Mouse (Mus musculus) adrenal gland, postnatal 10 days (tissue): ENCODE measurements around the gene Emc10. TPM values are rescaled to one million over a fixed set of nuclear protein-coding genes. Genes with fewer than 3 reads are reported as not detected.

ENCODE experiments used
- DNase-seq: peaks from one replicate; pipeline ENCODE4 v3.0.0; 2021; ENCODE audit warnings: mixed read lengths
- total RNA-seq, 2 experiments: library from RNA; stranded (reverse); gene quantifications; 2 replicates each; pipeline ENCODE4 v1.2.3; 2021

The Emc10 gene
- total RNA-seq, 2 experiments from 2014 or later, result 88.8 to 91.1 TPM

DNA sequence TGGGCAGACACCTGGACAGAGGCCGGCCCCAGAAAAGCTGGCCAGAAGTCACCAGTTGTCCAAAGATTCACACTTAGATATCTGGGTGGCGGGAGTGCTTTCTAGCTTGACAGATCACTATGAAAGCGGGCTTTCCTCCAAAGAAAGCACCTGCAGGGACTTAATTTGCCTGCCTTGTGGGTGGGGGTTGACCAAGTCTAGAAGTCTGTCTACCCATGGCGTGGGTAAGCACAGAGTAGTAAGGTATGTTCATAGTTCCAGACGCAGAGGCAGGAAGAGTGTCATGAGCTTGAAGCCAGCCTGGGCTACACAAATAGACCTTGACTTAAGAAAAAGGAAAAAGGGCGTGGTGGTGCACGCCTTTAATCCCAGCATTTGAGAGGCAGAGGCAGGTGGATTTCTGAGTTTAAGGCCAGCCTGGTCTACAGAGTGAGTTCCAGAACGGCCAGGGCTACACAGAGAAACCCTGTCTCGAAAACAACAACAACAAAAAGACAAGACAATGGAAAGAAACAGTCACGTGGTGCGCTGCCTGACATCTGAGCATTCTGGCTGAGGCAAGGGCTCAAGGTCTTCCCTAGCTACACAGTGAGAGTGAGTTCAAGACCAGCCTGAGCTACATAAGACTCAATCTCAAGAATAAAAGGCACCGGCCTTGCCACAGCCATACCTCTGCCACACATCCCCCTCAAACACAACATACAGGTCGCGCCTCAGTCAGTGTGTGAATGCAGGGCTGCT, 30.3 kb upstream of the Emc10 start:
- no peak for DNase-seq

DNA sequence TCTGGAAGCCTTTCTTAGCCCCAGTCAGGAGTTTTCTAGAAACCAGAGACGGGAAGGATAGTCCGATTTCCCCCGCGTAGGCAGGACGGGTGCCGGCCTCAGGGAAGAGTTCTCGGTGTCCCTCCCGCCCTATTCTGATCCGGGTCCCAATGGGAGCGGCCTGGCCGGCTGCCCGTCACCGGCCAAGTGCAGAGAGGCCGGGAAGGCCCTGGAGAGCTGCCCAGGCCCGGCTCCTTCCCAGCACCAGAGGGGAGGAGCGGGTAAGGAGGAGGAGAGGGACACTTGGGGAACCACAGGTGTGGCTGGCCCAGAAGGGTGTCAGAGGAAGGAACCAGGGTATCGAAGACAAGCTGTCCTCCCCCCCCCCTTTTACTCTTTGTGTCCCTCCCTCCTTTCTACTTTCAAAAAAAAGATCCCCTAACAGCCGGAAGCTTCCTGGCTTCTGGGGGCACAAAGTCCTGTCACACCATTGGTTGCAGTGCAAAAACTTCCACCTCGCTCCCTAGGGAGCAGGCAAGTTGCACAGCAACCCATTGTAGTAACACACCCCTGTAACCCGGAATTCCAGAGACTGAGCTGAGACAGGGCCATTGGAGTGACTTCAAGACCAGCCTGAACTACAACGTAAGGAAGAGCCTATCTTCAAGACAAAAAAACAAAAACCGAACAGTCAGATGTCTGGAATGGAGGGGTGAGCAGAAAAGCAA, 28.9 kb upstream of the Emc10 start:
- peak; percentile 95 for DNase-seq

GRCm38 (mm10) chr7:44524502-44524901, 28.2 kb upstream of the Emc10 start, which contains the start of gene Mybpc2:
Gene Mybpc2, minus strand, starts transcription at chr7:44524656.
- no peak for DNase-seq

- no peak for DNase-seq
Observed at GRCm38 (mm10) chr7:44523056-44523455, 26.7 kb upstream of the Emc10 start.

GRCm38 (mm10) chr7:44521710-44522109, 25.4 kb upstream of the Emc10 start:
- DNase-seq, result peak; percentile 77

DNA sequence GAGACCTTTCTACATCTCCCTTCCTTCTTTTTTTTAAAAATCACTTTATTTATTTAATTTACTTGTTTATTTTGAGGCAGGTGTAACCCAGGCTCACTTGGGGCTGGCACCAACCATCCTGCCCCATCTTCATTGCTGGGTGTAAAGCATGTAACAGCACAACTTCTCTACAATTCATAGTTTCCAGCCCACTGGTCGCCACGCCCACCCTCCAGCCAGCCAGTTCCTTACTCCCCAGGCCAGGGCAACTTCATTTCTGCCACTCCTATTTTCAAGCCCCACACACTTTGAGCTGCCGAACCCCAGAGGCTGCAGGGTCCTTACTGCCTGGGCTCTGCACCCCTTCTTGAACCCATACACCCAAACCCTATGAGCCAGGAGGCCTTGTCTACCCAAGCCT, 24.7 kb upstream of the Emc10 start:
- DNase-seq, result no peak

DNA sequence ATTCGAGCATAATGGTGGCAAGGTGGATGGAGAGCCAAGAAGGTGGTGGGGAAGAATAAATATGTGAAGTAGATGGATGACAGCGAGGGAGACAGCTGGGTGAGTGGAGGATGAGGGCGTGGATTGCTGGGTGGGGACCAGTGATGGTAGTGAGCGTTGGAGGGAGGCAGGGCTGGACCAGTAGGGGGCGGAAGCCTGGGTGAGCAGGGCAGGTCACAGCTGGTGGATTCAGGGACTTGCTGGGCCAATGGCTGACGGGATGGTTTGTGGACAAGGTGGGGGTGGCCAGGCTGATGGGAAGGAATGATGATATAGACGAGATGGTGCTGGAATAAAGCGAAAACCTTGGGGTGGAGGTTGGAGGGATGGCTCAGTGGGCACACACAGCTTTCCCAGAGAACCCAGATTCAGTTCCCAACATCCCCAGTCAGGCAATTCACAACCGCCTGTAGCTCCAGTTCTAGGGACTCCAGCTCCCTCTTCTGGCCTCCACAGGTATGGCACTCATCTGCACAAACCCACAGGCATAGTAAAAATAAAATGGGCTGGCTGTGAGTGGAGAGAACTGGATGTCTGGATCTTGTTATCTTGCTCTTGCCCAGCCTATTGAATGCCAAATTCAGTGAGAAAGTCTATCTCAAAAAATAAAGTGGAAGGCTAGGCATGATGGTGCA, 23.0 kb upstream of the Emc10 start:
- DNase-seq, result no peak

DNA sequence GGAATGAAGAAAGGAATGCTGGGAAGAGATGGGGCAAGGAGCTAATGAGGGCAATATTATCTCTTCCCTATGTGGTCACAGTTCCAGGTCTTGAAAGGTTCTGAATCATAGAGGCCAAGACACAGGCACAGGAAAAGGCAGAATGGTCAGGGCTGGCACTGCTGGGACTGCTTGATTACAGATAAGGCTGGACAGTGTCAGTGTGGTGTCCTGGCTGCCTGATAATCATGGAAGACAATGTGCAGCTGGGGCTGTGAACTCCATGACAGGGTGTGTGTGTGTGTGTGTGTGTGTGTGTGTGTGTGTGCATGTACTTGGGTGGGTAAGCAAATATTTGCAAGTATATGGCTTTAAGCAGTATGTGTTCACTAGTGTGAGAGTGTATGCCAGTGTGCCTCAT, 11.2 kb upstream of the Emc10 start:
- no peak for DNase-seq

- peak; percentile 80 for DNase-seq
Observed at GRCm38 (mm10) chr7:44501563-44502115, 5.3 kb upstream of the Emc10 start.

GRCm38 (mm10) chr7:44500046-44500445, 3.7 kb upstream of the Emc10 start:
- DNase-seq, result no peak

DNA sequence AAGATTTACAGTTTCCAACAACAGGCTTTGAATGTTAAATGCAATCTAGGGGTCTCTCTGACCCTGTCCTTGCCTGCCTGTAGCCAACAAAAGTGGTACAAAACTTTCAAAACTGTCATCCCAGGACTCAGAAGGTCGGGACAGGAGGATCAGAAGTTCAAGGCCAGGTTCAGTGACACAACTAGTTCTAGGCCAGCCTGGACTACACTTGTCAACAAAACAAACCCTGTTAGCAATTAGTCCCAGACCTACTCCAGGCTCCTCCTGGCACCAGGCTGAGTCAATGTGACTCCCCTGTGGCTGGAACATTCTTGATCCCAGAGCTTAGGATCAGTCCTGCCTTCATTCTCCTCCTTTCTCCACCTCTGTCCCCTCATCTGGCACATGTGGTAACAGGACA, 2.6 kb upstream of the Emc10 start:
- DNase-seq, result no peak

DNA sequence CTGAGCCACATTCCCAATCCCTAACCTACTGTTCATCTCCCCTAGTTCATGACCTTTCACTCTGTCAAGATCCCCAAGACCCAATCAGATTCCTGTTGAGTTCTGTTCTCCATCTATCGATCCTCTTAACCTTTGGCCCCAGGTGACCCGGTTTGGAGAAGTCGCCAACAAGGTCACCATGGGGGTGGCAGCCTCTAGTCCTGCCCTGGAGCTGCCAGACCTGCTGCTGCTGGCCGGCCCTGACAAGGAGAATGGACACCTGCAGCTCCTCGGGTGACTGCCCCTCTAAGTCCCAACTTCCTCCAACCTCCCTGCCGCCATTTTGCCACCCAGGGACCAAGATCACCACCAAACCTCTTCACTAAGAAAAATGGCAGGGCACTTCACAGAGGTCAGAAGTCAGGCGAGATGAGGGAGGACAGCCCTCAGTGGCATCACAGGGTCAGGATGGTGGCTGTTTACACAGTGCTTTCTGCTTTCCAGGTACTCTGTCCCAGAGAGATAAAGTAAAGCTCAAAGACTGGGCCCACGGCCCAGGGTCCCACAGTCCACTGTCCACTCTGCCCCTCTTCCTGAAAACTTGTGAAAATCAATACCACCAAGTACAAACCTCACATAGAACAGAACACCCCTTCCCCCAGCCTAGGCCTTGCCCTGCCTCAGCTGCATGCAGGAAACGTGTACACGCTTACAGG, 1.2 kb upstream of the Emc10 start:
- DNase-seq, result no peak

DNA sequence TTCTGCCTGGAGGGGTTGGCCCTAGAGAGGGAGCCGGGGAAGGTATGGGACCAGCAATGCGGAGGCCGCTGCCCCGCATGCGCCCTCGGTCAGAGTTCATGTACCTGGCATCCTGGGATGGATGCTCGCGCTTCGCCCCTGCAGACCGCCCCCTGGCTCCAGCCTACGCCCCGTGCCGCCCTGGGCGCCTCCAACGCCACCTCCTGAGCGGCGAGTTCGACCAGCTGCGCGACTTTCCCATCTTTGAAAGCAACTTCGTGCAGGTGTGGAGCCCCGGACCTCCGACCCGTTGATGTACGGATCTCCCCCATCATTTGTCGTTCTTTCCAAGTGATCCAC, 411 bp upstream of the Emc10 start:
- no peak for DNase-seq

DNA sequence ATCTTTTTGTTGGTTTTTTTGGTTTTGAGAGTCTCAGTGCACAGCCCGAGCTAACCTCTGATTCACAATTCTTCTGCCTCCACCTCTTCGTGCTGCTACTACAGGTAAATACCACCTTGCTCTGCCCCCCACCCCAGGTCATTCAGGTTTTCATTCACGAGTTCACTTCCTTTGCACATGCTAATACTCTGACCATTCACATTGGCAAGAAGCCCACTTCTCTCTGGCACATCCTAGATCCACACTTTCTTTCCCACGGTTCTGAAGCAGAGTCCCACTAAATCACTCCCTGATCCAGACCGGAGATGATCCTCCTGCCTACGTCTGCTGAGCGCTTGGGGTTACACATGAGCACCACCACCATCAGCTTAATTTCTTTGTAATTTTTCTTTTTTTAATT, 1.2 kb downstream of the Emc10 start:
- no peak for DNase-seq

- DNase-seq, result no peak
Observed at GRCm38 (mm10) chr7:44494681-44495080, 1.6 kb downstream of the Emc10 start.

DNA sequence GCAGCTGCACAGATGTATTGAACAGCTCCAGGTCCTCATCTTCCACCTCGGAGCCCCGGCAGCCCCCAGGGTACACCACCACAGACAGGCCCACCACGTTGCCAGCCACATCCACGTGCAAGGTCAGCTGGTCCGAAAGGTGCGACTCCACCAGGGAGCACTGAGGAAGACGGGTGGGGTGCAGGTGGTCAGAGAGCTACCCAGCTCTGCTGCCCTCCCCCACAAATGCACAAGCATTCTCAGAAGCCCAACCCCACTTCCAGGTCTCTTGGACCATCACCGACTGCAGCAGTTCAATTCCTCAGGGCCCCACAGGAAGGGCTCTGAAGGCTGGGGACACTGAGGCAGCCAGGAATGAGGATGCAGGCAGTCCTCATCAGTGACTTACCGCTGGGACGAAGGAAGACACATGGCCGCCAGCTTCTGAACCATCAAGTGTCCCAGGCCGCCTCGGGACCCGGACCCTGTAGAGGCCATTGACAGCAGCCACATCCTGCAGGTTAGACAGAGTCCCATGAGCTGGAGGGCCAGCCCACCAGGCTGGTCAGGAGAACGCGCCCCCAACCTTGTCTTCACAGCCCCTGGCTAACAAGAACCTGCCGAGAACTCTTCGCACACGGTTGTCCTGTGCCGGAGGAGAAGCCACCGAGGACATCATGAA, 4.0 kb downstream of the Emc10 start:
- no peak for DNase-seq

- no peak for DNase-seq
Observed at GRCm38 (mm10) chr7:44491391-44491790, 4.9 kb downstream of the Emc10 start.

DNA sequence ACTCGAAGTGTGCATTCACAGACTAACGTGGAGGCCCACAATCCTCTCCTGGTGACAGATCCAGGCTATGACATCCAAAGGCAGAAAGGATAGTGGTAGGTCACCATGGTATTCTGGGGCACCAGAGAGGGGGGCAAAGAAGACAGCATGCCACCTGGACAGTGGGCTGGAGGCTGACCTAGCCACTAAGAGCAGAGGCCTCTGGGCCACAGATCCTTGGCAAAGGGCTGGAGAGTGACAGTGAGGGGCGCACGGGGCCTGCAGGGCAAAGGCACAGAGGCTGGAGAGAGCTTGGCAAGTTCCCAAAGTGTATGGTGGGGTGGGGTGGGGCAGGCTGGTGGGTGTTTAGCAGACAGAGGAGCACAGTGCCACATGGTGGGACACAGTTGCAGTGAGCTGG, 6.0 kb downstream of the Emc10 start:
- DNase-seq, result no peak

- no peak for DNase-seq
Observed at GRCm38 (mm10) chr7:44488545-44488944, 7.8 kb downstream of the Emc10 start.

GRCm38 (mm10) chr7:44487936-44488335, 8.4 kb downstream of the Emc10 start:
- no peak for DNase-seq

DNA sequence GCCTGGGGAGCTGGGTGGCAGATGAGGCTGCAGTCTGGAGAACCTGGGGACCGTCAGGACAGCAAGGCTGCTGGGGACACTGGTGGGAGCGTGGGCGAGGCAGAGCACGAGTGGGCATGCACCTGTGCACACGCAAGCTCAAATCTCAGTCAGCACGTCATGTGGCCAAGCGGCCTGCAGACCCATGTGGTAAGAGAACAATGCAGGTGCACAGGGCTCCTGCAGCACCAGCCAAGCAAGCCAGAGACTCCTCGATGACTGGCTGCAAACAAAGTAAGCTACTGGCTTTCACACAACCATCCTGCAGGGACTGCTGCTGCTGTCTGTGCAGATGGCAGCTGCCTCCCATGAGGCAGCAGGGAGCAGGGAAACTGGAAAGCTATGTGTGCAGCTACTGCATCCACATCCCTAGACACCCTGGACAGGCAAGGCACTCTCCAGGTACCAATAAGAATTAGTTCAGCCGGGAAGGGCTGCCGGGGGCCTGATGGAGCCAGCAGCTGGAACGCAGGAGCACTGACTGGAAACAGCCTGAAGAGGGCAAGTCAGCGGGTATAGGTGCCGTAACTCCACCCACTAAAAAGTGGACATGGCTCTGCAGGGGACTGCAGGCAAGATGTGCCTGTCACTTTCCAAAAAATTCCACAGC, 9.3 kb downstream of the Emc10 start:
- DNase-seq, result no peak
